Mouse (Mus musculus) right cerebral cortex, postnatal 25 days (tissue): ENCODE data around the gene Gm28539.
"Not testable (repeated sequence)": the region's sequence is repeated elsewhere in the genome, so short reads cannot be mapped to it uniquely, and the experiment has no call there.

Experiments
- DNase-seq: peaks from one replicate; pipeline ENCODE4 v3.0.0; 2022

Gm28539 gene

GRCm38 (mm10) chr16:18858551-18858950 lies 22.2 kb downstream of the Gm28539 start:
- no peak for DNase-seq

- DNase-seq, result no peak
Observed at GRCm38 (mm10) chr16:18860186-18860585, 23.8 kb downstream of the Gm28539 start.

GRCm38 (mm10) chr16:18870495-18870894 lies 34.1 kb downstream of the Gm28539 start:
- not testable (repeated sequence) for DNase-seq

- DNase-seq, result no peak
Observed at GRCm38 (mm10) chr16:18876091-18876441, 39.7 kb downstream of the Gm28539 start.

GRCm38 (mm10) chr16:18876442-18877308 lies 40.3 kb downstream of the Gm28539 start, which contains the start of the genes Mrpl40 and Hira:
Gene Mrpl40, minus strand, starts transcription at chr16:18876862.
Gene Hira, plus strand, starts transcription at chr16:18877037.
- peak; percentile 94 for DNase-seq

GRCm38 (mm10) chr16:18877386-18878090 lies 41.2 kb downstream of the Gm28539 start:
- DNase-seq, result peak; percentile 58

GRCm38 (mm10) chr16:18878091-18878720 lies 41.8 kb downstream of the Gm28539 start:
- DNase-seq, result no peak

- no peak for DNase-seq
Observed at GRCm38 (mm10) chr16:18884044-18884443, 47.7 kb downstream of the Gm28539 start.

- no peak for DNase-seq
Observed at GRCm38 (mm10) chr16:18893840-18894372, 57.5 kb downstream of the Gm28539 start.

- no peak for DNase-seq
Observed at GRCm38 (mm10) chr16:18895249-18895648, 58.9 kb downstream of the Gm28539 start.

GRCm38 (mm10) chr16:18896429-18896828 lies 60.0 kb downstream of the Gm28539 start:
- DNase-seq, result no peak

- no peak for DNase-seq
Observed at GRCm38 (mm10) chr16:18905648-18906047, 69.3 kb downstream of the Gm28539 start.

- DNase-seq, result no peak
Observed at GRCm38 (mm10) chr16:18916064-18916463, 79.7 kb downstream of the Gm28539 start.

- DNase-seq, result no peak
Observed at GRCm38 (mm10) chr16:18921771-18922170, 85.4 kb downstream of the Gm28539 start.

- DNase-seq, result no peak
Observed at GRCm38 (mm10) chr16:18927963-18928362, 91.6 kb downstream of the Gm28539 start.

- DNase-seq, result no peak
Observed at GRCm38 (mm10) chr16:18938321-18939082, 102.1 kb downstream of the Gm28539 start.

- no peak for DNase-seq
Observed at GRCm38 (mm10) chr16:18943906-18944305, 107.5 kb downstream of the Gm28539 start.

- no peak for DNase-seq
Observed at GRCm38 (mm10) chr16:18948941-18949340, 112.6 kb downstream of the Gm28539 start.

- DNase-seq, result no peak
Observed at GRCm38 (mm10) chr16:18950351-18950750, 114.0 kb downstream of the Gm28539 start.

- DNase-seq, result no peak
Observed at GRCm38 (mm10) chr16:18952813-18953212, 116.4 kb downstream of the Gm28539 start.

- DNase-seq, result no peak
Observed at GRCm38 (mm10) chr16:18955070-18955469, 118.7 kb downstream of the Gm28539 start.

- no peak for DNase-seq
Observed at GRCm38 (mm10) chr16:18963486-18963885, 127.1 kb downstream of the Gm28539 start.
